Mouse (Mus musculus) testis, postnatal 14 days (tissue): ENCODE measurements around the gene Bhmt.
"Not testable (repeated sequence)": the region's sequence is repeated elsewhere in the genome, so short reads cannot be mapped to it uniquely, and the experiment has no call there.

Source experiments
- DNase-seq: peaks from one replicate; pipeline ENCODE4 v3.0.0; 2021; ENCODE audit warnings: low spot score

Bhmt gene

DNA sequence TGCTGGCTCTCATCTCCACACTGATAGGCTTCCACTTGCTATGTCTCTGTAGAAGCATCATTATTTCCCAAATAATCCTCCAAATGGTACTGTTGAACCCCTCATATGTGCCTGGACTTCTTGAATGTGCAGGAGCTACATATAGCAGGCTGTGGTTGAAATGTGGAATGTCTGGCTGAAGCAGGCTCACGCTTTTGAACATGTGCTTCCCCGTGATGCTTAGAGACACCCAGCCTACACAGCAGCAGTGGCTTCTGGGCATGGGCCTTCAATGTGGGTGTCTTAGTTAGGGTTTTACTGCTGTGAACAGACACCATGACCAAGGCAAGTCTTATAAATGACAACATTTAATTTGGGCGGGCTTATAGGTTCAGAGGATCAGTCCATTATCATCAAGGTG lies 30.1 kb downstream of the Bhmt start:
- no peak for DNase-seq

DNA sequence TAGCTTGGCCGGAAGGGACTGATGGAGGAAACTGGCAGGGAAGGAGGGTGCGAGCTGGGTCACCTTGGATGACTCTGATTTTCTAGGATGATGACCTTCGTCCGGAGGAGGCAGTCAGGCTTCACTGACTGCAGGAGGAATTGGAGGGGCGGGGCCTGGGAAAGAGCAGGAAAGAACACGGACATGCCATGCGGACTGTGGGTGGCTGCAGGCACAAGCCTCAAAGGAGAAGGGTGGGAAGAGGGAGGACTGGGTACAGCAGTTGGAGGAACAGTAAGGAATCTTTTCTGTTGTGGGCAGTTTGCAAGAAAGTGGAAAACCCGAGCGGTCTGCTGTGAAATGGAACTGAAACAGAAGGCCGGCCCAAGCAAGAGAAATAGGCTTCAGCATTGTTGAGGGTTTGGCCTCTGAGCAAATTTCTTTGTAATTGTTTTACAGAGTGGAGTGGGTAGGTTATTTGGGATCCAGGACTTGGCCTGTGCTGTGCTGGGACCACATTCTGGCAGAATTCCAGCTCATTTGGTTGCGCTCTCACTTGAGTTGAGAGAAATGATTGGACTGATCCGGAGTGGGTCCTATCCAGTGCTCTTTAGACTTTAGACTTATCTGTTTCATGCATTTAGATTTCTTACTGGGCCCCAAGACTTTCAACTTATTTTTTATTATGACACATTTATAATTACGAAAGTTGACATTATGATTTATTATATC lies 30.7 kb downstream of the Bhmt start:
- no peak for DNase-seq

DNA sequence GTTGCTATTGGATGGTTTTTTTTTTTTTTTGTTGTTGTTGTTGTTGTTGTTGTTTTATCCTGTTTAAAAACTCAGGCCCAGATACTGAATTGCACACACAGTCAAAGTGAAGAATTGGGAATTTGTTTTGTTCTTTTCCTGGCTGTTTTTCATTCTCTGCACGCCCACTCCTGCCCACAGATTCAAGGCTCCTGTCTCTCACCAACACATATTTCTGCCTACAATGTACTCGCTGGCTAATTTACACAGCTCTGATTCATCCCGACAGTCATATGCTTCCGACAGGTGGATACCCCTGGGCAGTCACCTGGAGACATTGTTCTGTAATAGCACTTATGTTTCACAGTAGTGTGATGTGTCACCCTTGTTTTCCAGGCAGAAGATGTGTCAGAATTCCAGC lies 33.1 kb downstream of the Bhmt start:
- no peak for DNase-seq

DNA sequence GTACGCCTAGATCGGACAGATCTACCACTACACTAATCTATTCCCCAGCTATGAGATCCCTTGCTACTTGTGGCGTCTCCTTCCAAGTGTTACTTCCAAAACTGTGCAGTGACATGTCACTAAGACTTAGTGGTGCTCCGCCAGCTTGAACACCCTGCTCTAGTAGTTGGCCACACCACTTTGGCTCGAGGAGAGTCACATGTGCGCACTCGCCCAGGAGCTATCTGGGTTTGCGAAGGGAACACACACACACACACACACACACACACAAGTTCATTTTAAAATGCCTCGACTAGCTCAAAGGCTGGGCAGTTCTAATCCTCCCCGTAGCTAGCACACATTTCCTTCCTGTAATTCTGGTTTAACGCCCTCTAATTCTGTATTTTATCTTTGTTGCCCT lies 36.2 kb downstream of the Bhmt start:
- no peak for DNase-seq

DNA sequence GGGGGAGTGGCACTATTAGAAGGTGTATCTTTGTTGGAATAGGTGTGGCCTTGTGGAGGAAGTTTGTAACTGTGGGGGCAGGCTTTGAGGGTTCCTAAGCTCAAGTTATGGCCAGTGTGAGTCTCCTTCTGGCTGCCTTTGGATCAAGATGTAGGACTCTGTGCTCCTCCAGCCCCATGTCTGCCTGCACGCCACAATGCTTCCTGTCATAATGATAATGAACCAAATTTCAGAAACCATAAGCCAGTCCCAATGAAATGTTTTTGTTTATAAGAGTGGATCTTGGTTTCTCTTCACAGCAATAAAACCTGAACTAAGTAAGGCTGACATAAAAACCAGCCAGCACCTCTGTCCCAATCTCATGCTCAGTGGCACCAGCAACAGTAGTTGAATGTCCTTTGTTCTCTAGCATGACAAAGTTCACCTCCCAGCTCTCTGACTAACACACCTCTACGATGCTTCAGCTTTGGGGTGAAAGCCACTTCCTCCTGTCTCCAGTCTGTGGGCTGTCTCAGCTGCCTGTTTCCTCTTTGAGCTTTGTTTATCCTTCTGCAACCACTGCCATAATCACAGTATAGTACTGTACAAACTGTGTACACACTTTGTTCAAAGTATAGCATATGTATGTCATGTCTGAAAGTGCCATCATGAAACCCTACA lies 44.6 kb downstream of the Bhmt start:
- DNase-seq: no peak

DNA sequence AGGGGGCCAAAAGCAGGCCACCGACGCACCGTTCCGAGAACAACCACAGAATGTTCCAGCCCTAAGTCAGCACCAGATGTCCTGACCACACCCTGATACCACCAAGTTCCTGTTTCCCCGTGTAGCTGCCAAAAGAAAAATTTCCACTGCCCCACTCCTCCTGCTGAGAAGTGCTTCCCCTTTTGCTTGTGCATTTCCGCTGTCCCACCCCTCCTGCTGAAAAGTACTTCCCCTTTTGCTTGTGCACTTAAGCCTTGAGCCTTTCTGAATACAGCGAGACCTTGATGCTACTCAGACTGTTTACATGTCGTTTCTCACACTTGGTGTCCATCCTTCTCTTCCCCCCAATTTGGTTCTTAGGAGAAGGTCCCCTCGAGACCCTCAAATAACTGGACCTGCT lies 55.2 kb downstream of the Bhmt start:
- DNase-seq: not testable (repeated sequence)

DNA sequence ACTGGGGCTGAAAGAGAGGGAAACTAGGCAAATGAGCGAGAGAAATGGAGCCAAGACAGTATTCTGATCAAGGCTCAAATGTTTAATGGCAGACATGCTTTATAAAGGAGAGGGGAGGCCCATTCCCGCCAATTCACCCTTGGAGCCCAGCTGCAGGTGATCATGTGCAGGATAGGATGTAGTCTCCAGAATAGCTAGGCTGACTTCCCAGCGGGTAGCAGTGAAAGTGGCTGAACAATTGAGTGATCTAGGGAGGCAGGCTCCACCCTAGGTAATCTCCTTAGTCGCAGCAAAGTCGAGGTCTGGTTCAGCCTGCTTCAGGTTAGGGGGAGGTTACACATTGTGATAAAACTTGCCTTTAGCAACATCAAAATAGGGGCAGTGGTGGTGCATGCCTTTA lies 57.3 kb downstream of the Bhmt start:
- no peak for DNase-seq

DNA sequence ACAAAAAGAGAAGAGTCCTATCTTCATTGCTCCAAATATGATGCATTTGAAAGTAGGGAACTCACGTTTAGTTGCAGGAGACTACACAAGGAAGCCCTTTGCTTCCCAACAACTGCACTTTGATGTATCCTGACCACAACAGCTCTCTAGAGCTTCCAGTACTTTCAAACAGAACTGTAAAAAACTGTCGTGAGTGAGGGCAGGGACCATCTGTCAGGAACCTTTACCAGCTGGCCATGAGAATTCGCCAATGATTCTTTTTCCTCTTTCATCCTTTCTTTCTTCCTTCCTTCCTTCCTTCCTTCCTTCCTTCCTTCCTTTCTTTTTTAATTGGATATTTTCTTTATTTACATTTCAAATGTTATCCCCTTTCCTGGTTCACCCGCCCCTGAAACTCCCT lies 68.1 kb downstream of the Bhmt start:
- no peak for DNase-seq
